17 mouse cellular contexts compared by ENCODE assay signal in the genomic region with DNA sequence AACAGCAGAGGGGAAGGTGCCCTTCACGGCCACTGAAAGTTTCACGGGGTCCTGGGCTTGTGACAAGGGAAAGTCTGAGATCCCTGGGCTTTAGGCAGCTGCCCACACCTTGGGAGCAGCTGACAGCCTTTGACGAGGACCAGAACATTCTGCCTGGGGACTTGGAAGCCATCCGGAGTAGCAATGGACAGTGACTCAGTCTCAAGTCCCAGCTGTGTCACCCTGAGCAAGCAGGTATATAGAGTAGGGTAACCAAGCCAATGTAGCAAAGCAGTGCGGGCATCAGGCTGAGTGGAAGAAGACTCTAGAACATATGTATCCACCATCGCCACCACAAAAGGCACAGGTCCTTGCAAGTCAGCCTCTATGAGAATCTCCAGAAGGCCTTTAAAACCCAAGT. TPM values are rescaled to one million over a fixed set of nuclear protein-coding genes. Genes with fewer than 3 reads are reported as not detected.
DNase-seq lines count a peak whose midpoint lies in the region; ATAC-seq lines count a peak whose summit lies in the region.
"Had no signal": no experiment of that assay in that cellular context is flagged by ENCODE, and none has a peak within 500 bp of the region (broad histone marks: within the 10 kb centered on the region; RNA-seq: fewer than 3 reads in every experiment).

No protein-coding gene starts in this region.

- peak overlapping the region; percentile 88 for H3K27ac ChIP-seq in forebrain, embryonic 12.5 days
- H3K27ac ChIP-seq in forebrain, embryonic 11.5 days (ENCODE audit: low read depth, low read length): no peak overlapping the region
- H3K27ac ChIP-seq in neural tube, embryonic 12.5 days: peak overlapping the region; percentile 69
- H3K27ac ChIP-seq in midbrain, embryonic 14.5 days (replicated peaks; ENCODE audit: low read depth, low read length): peak overlapping the region; percentile 89
- H3K27ac ChIP-seq: liver, embryonic 15.5 days had no signal

- H3K9me3 ChIP-seq in forebrain, embryonic 12.5 days: no peaks in the 10 kb centered on the region
- no peaks in the 10 kb centered on the region for H3K9me3 ChIP-seq in forebrain, embryonic 11.5 days (ENCODE audit: control insufficient read depth, low read length)
- H3K9me3 ChIP-seq in neural tube, embryonic 12.5 days: no peaks in the 10 kb centered on the region
- no peaks in the 10 kb centered on the region for H3K9me3 ChIP-seq in midbrain, embryonic 14.5 days (ENCODE audit: control insufficient read depth, low read length)
- H3K9me3 ChIP-seq: G1E; liver, embryonic 15.5 days had no signal

- peaks cover 30% of the 10 kb centered on the region for H3K4me1 ChIP-seq in forebrain, embryonic 12.5 days
- H3K4me1 ChIP-seq in forebrain, embryonic 11.5 days (replicated peaks; ENCODE audit: control insufficient read depth, insufficient read depth, low read length): peaks cover 8% of the 10 kb centered on the region; the same call in 1 of the 2 replicates
- H3K4me1 ChIP-seq in neural tube, embryonic 12.5 days: peaks cover 34% of the 10 kb centered on the region
- peaks cover 24% of the 10 kb centered on the region for H3K4me1 ChIP-seq in midbrain, embryonic 14.5 days (ENCODE audit: control insufficient read depth, insufficient read depth, low read length)
- H3K4me1 ChIP-seq: liver, embryonic 15.5 days had no signal

- no peak overlapping the region for H3K4me3 ChIP-seq in forebrain, embryonic 12.5 days (replicated peaks)
- H3K4me3 ChIP-seq in forebrain, embryonic 11.5 days (ENCODE audit: low read depth, low read length): no peak overlapping the region
- H3K4me3 ChIP-seq in neural tube, embryonic 12.5 days: no peak overlapping the region
- H3K4me3 ChIP-seq in midbrain, embryonic 14.5 days (replicated peaks; ENCODE audit: low read depth, low read length): no peak overlapping the region
- H3K4me3 ChIP-seq: liver, embryonic 15.5 days; myocyte had no signal

- no peak for ATAC-seq in forebrain, embryonic 12.5 days (ENCODE audit: low FRiP score)
- no peak for ATAC-seq in forebrain, embryonic 11.5 days (replicated peaks; ENCODE audit: low FRiP score)
- no peak for ATAC-seq in neural tube, embryonic 12.5 days (ENCODE audit: low FRiP score, low read depth)
- no peak for ATAC-seq in midbrain, embryonic 14.5 days (ENCODE audit: low FRiP score, low TSS enrichment)
- no peak; the same call in 1 of the 2 replicates for ATAC-seq in frontal cortex, adult (ENCODE audit: low TSS enrichment)
- ATAC-seq: CD4-positive, CD25-positive, alpha-beta regulatory T cell, adult 4 months; lung, postnatal 0 days had no signal

- H3K9ac ChIP-seq in forebrain, embryonic 12.5 days: no peak overlapping the region
- H3K9ac ChIP-seq in forebrain, embryonic 11.5 days (ENCODE audit: low read length): no peak overlapping the region
- no peak overlapping the region; the same call in 1 of the 2 replicates for H3K9ac ChIP-seq in neural tube, embryonic 12.5 days
- peak overlapping the region; percentile 21; the same call in 1 of the 2 replicates for H3K9ac ChIP-seq in midbrain, embryonic 14.5 days (replicated peaks; ENCODE audit: low read length)
- H3K9ac ChIP-seq: liver, embryonic 15.5 days had no signal

- H3K27me3 ChIP-seq in forebrain, embryonic 12.5 days: no peaks in the 10 kb centered on the region
- H3K27me3 ChIP-seq in forebrain, embryonic 11.5 days (ENCODE audit: control insufficient read depth, insufficient read depth, low read length): no peaks in the 10 kb centered on the region
- H3K27me3 ChIP-seq in neural tube, embryonic 12.5 days (replicated peaks): no peaks in the 10 kb centered on the region
- no peaks in the 10 kb centered on the region for H3K27me3 ChIP-seq in midbrain, embryonic 14.5 days (ENCODE audit: control insufficient read depth, insufficient read depth, low read length)

- 68% methylated on average over 6 of the region's 6 CpGs for WGBS in forebrain, embryonic 12.5 days
- WGBS in forebrain, embryonic 11.5 days: 73% methylated on average over 6 of the region's 6 CpGs
- 67% methylated on average over 6 of the region's 6 CpGs for WGBS in neural tube, embryonic 12.5 days
- WGBS in midbrain, embryonic 14.5 days: 70% methylated on average over 6 of the region's 6 CpGs

- intact Hi-C loops in left cerebral cortex, postnatal 25 days (cut with DNase I): no loop called here

- DNase-seq in forebrain, embryonic 11.5 days (ENCODE audit: low spot score): no peak
- DNase-seq in neural tube, embryonic 10.5 days (ENCODE audit: extremely low spot score, low spot score): no peak
- DNase-seq in midbrain, embryonic 14.5 days: no peak
- DNase-seq in right cerebral cortex, postnatal 10 days (ENCODE audit: low spot score in 2 of 2): no peak
- DNase-seq in left cerebral cortex, postnatal 25 days (ENCODE audit: low spot score in 2 of 2): no peak
- DNase-seq: gastrocnemius, postnatal 25 days; heart, postnatal 10 days; kidney, postnatal 14 days; layer of hippocampus, adult 9-11 months had no signal

- no peak overlapping the region for H3K4me2 ChIP-seq in forebrain, embryonic 12.5 days
- H3K4me2 ChIP-seq in forebrain, embryonic 11.5 days (ENCODE audit: low read depth, low read length, severe bottlenecking): no peak overlapping the region
- H3K4me2 ChIP-seq in neural tube, embryonic 12.5 days (replicated peaks): peak overlapping the region; percentile 43; the same call in 1 of the 2 replicates
- no peak overlapping the region for H3K4me2 ChIP-seq in midbrain, embryonic 14.5 days (ENCODE audit: low read length)
- H3K4me2 ChIP-seq: liver, embryonic 15.5 days had no signal

- H3K36me3 ChIP-seq in forebrain, embryonic 12.5 days (replicated peaks): no peaks in the 10 kb centered on the region
- H3K36me3 ChIP-seq in forebrain, embryonic 11.5 days (ENCODE audit: control insufficient read depth, insufficient read depth, low read length): no peaks in the 10 kb centered on the region
- H3K36me3 ChIP-seq in neural tube, embryonic 12.5 days: no peaks in the 10 kb centered on the region
- H3K36me3 ChIP-seq in midbrain, embryonic 14.5 days (ENCODE audit: control insufficient read depth, insufficient read depth, low read length): no peaks in the 10 kb centered on the region
- H3K36me3 ChIP-seq: G1E; liver, embryonic 15.5 days had no signal

RNA-seq across cellular contexts. Expression of a gene that starts 18.6 kb away (rescaled TPM):
- polyA plus RNA-seq in forebrain, embryonic 12.5 days (2016; fragmentation: Nextera tagmentation; extraction: Ambion mirVana): 1.2 TPM in 2 replicates
- 0.08 and 0.20 TPM in 2 replicates for polyA plus RNA-seq in forebrain, embryonic 11.5 days (2014; fragmentation: Nextera tagmentation; extraction: Ambion mirVana)
- polyA plus RNA-seq in neural tube, embryonic 12.5 days (2016; fragmentation: Nextera tagmentation; extraction: Ambion mirVana): 1.9 and 2.0 TPM in 2 replicates
- 4.0 and 8.1 TPM in 2 replicates for polyA plus RNA-seq in midbrain, embryonic 14.5 days (2014; fragmentation: Nextera tagmentation; extraction: Ambion mirVana)
- 100 to 1,000 TPM; 137 to 153 TPM for total RNA-seq in left cerebral cortex, postnatal 25 days (2021)
- polyA plus RNA-seq: G1E; liver, embryonic 15.5 days had no signal

RNA-seq across cellular contexts. Expression of a gene that starts 36.1 kb away (rescaled TPM):
- 137 and 147 TPM in 2 replicates for polyA plus RNA-seq in forebrain, embryonic 12.5 days (2016; fragmentation: Nextera tagmentation; extraction: Ambion mirVana)
- 108 and 113 TPM in 2 replicates for polyA plus RNA-seq in forebrain, embryonic 11.5 days (2014; fragmentation: Nextera tagmentation; extraction: Ambion mirVana)
- 65.3 and 72.9 TPM in 2 replicates for polyA plus RNA-seq in neural tube, embryonic 12.5 days (2016; fragmentation: Nextera tagmentation; extraction: Ambion mirVana)
- 16.7 and 28.0 TPM in 2 replicates for polyA plus RNA-seq in midbrain, embryonic 14.5 days (2014; fragmentation: Nextera tagmentation; extraction: Ambion mirVana)
- total RNA-seq in left cerebral cortex, postnatal 25 days (2021): 1 to 10 TPM; 6.0 to 6.1 TPM
- total RNA-seq: G1E had no signal
- polyA plus RNA-seq: G1E had no signal
